Mouse (Mus musculus) erythroblast, embryonic 14.5 days (primary cell): Measurements from ENCODE around the gene Pus7l. TPM values are rescaled to one million over a fixed set of nuclear protein-coding genes. Genes with fewer than 3 reads are reported as not detected.
A peak's percentile ranks its signal among the peaks of the same experiment; 100 is the strongest.

Experiments
- H3K27me3 ChIP-seq: 2 replicates; pipeline ENCODE4 v1.6.1; 2012; ENCODE audit warnings: inconsistent platforms; ENCODE audit not compliant: control insufficient read depth
- H3K36me3 ChIP-seq: 2 replicates; pipeline ENCODE4 v1.6.1; 2012; ENCODE audit warnings: mild to moderate bottlenecking, inconsistent platforms; ENCODE audit not compliant: control insufficient read depth
- H3K4me1 ChIP-seq: 2 replicates; pipeline ENCODE4 v1.6.1; 2012; ENCODE audit warnings: inconsistent platforms; ENCODE audit not compliant: control insufficient read depth
- H3K4me3 ChIP-seq: replicated peaks from 2 replicates; pipeline ENCODE3; 2012; ENCODE audit warnings: moderate library complexity, mild to moderate bottlenecking, inconsistent platforms
- H3K9me3 ChIP-seq: 2 replicates; pipeline ENCODE4 v1.6.1; 2012; ENCODE audit warnings: low read length, inconsistent platforms, mixed read lengths; ENCODE audit not compliant: control insufficient read depth
- GATA1 ChIP-seq: IDR thresholded peaks from 2 replicates; pipeline ENCODE4 v1.6.1; 2012; ENCODE audit warnings: low read length, inconsistent platforms, mixed read lengths
- TAL1 ChIP-seq: IDR thresholded peaks from 3 replicates; pipeline ENCODE4 v1.6.1; 2012; ENCODE audit warnings: low read length, inconsistent platforms, mixed read lengths
- polyA plus RNA-seq: library from polyadenylated mRNA; stranded (reverse); fragments of >175 nt; gene quantifications from 2 replicates; pipeline ENCODE4 v1.2.3, GENCODE M21; 2012

Pus7l gene
- 0.05 and 0.07 TPM in 2 replicates for polyA plus RNA-seq

- no peak for TF ChIP-seq GATA1
- no peak for TF ChIP-seq TAL1
- H3K9me3 ChIP-seq, result no peaks in the 10 kb centered on the region
- H3K36me3 ChIP-seq, result no peaks in the 10 kb centered on the region
- peak within 1 kb of the TSS; percentile 72 for H3K4me3 ChIP-seq
- no peaks in the 10 kb centered on the region for H3K27me3 ChIP-seq
- H3K4me1 ChIP-seq, result peaks cover 22% of the 10 kb centered on the region
Measured at GRCm38 (mm10) chr15:94543409-94544051, at the start of gene Pus7l, which contains the start of gene Irak4. TSS of gene Pus7l (minus strand) at chr15:94543547. TSS of gene Irak4 (plus strand) at chr15:94543643.

- H3K36me3 ChIP-seq, result peaks cover 4% of the 10 kb centered on the region
- peaks cover 13% of the 10 kb centered on the region for H3K4me1 ChIP-seq
- H3K9me3 ChIP-seq, result no peaks in the 10 kb centered on the region
- H3K27me3 ChIP-seq, result no peaks in the 10 kb centered on the region
- TF ChIP-seq GATA1 (no peak), TAL1 (no peak)
- H3K4me3 ChIP-seq, result no peak overlapping the region
Measured at GRCm38 (mm10) chr15:94591356-94591755, 48.0 kb upstream of the Pus7l start.

GRCm38 (mm10) chr15:94590083-94590482 lies 46.7 kb upstream of the Pus7l start:
- Histone ChIP-seq H3K9me3 (no peaks in the 10 kb centered on the region), H3K36me3 (peaks cover 17% of the 10 kb centered on the region), H3K27me3 (no peaks in the 10 kb centered on the region), H3K4me1 (peaks cover 13% of the 10 kb centered on the region), H3K4me3 (peak overlapping the region; percentile 98)
- no peak for TF ChIP-seq TAL1
- no peak for TF ChIP-seq GATA1

GRCm38 (mm10) chr15:94589219-94590075 lies 46.1 kb upstream of the Pus7l start, which contains the start of gene Twf1:
TSS of gene Twf1 (minus strand) at chr15:94589889.
- H3K4me3 ChIP-seq, result peak within 1 kb of the TSS; percentile 98

GRCm38 (mm10) chr15:94587826-94588715 lies 44.7 kb upstream of the Pus7l start:
- no peaks in the 10 kb centered on the region for H3K27me3 ChIP-seq
- TF ChIP-seq TAL1, result no peak
- TF ChIP-seq GATA1, result no peak
- peak overlapping the region; percentile 98 for H3K4me3 ChIP-seq
- peaks cover 37% of the 10 kb centered on the region for H3K36me3 ChIP-seq
- H3K4me1 ChIP-seq, result peaks cover 13% of the 10 kb centered on the region
- no peaks in the 10 kb centered on the region for H3K9me3 ChIP-seq

More at GRCm38 (mm10) chr15:94589219-94590075, 46.1 kb upstream of the Pus7l start, which contains the start of gene Twf1:
- no peaks in the 10 kb centered on the region for H3K27me3 ChIP-seq
- no peaks in the 10 kb centered on the region for H3K9me3 ChIP-seq
- H3K36me3 ChIP-seq, result peaks cover 23% of the 10 kb centered on the region
- peaks cover 13% of the 10 kb centered on the region for H3K4me1 ChIP-seq
- no peak for TF ChIP-seq GATA1
- no peak for TF ChIP-seq TAL1

- TF ChIP-seq TAL1 (no peak), GATA1 (no peak)
- Histone ChIP-seq H3K27me3 (no peaks in the 10 kb centered on the region), H3K36me3 (peaks cover 70% of the 10 kb centered on the region), H3K9me3 (no peaks in the 10 kb centered on the region), H3K4me1 (peaks cover 9% of the 10 kb centered on the region), H3K4me3 (no peak overlapping the region)
Measured at GRCm38 (mm10) chr15:94584738-94585137, 41.4 kb upstream of the Pus7l start.

GRCm38 (mm10) chr15:94583153-94583552 lies 39.8 kb upstream of the Pus7l start:
- Histone ChIP-seq H3K4me1 (peaks cover 4% of the 10 kb centered on the region), H3K9me3 (no peaks in the 10 kb centered on the region), H3K27me3 (no peaks in the 10 kb centered on the region), H3K4me3 (no peak overlapping the region), H3K36me3 (peaks cover 83% of the 10 kb centered on the region)
- TF ChIP-seq TAL1 (no peak), GATA1 (no peak)

GRCm38 (mm10) chr15:94582000-94582593 lies 38.8 kb upstream of the Pus7l start:
- Histone ChIP-seq H3K27me3 (no peaks in the 10 kb centered on the region), H3K36me3 (peaks cover 86% of the 10 kb centered on the region), H3K4me1 (no peaks in the 10 kb centered on the region; the same call in 1 of the 2 replicates), H3K9me3 (no peaks in the 10 kb centered on the region), H3K4me3 (no peak overlapping the region)
- TF ChIP-seq TAL1, result no peak
- TF ChIP-seq GATA1, result no peak
